Mouse (Mus musculus): ENCODE results near the gene Ugcg. TPM values are rescaled to one million over a fixed set of nuclear protein-coding genes. Genes with fewer than 3 reads are reported as not detected.
"Not testable (repeated sequence)": the region's sequence is repeated elsewhere in the genome, so short reads cannot be mapped to it uniquely, and the experiment has no call there.

Ugcg gene
- total RNA-seq, 2 experiments from 2014 or later, result 10.2 to 10.4 TPM

DNA sequence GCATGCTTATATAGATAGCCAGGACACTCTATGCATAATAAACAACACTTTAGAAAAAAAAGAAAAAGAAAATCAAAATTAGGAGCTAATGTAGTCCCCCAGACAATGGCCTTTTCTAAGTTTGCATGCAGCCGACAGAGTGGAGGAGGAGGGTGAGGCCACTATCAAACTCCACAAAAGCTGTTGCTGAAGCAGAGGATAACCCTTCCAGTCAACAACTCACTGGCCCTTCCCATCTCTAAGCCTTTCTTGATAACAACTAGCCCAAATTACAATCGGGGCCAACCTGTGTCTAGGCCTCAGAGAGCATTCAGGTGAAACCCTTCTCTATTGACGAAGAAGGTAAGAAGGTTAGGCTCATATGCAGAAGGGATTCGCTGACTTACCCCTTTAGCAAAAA lies 56.7 kb downstream of the Ugcg start:
- intact Hi-C loops (cut with DNase I; ENCODE audit: low total_unique reads), result loop anchor here (10.0 kb wide), 1 partner anchor 151 kb away; no protein-coding TSS in a partner anchor
- no peak for DNase-seq

- DNase-seq, result no peak
- intact Hi-C loops (cut with DNase I; ENCODE audit: low total_unique reads), result loop anchor here (10.0 kb wide), 1 partner anchor 153 kb away; no protein-coding TSS in a partner anchor
These were observed 58.5 kb downstream of the Ugcg start for GRCm38 (mm10) chr4:59247545-59247944.

GRCm38 (mm10) chr4:59248035-59248434 lies 59.0 kb downstream of the Ugcg start:
- no peak for DNase-seq
- intact Hi-C loops (cut with DNase I; ENCODE audit: low total_unique reads), result loop anchor here (10.0 kb wide), 1 partner anchor 153 kb away; no protein-coding TSS in a partner anchor

DNA sequence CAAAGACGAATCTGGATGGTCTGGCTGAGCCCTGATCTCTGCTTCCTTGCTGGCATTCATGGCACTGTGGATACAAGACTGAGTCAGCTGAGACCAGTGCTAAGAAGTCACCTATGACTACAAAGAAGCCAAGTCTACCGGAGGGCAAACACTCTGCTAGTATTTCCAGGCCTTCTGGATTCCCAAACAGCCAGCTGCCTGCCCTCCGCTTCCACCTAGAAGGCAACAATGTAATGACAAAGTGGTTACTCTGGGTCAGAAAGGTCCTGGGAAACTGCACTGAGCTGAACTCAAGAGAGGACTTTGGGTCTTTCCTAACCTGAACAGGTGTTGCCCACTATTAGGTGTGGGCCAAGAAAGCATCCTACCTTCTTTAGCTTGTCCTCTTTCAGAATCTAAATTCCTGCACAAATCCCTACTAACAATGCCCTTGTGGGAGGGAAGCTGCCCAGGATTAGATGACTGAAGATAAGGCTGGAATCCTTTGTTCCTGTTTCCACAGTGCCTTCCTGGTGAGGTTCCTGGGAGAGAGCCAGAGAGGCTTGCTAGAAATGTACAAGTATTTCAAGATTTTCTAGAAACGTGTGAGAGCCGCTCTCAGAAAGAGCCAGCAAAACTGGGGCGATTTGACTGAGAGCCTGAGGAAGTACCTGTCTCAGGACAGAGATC lies 63.5 kb downstream of the Ugcg start:
- no peak for DNase-seq
- intact Hi-C loops (cut with DNase I; ENCODE audit: low total_unique reads), result no loop called here

DNA sequence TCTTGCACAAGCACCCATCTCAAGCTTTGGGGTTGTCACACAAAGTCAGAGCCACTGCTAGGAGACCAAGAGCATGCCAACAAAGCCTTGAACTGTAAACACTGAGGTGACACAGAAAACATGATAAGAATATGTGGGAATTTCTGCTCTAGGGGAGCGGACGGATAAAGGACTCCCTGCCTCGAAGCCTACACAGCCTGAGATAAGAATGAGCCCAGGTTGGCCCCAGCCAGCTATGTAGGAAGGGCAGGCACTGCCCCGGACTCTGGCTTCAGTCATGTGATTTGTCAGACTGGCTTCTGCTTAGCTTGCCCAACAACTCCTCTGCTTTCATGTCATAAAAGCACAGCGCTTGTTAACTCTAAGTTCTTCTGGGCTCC lies 64.0 kb downstream of the Ugcg start:
- no peak for DNase-seq
- intact Hi-C loops (cut with DNase I; ENCODE audit: low total_unique reads), result no loop called here

DNA sequence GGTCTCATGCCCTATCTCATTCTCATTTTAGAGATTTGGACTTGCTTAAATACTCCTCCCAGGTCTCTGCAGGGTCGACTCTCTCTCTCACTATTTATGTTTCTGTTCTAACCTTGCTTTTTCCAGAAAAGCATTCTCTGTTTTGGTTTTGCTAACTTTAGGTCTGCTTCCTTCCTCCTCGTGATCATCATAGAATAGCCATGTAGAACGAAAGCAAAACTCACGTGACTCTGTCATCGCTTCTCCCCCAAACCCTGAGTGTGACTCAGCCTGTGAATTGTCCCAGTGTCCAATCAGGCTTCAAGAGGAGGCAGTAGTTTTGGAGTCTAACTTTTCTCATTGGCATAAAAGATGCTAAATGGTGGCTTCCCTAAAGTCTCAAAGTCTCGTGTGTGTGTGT lies 65.3 kb downstream of the Ugcg start:
- no peak for DNase-seq
- intact Hi-C loops (cut with DNase I; ENCODE audit: low total_unique reads), result no loop called here

GRCm38 (mm10) chr4:59255988-59256387 lies 66.9 kb downstream of the Ugcg start:
- DNase-seq, result no peak
- intact Hi-C loops (cut with DNase I; ENCODE audit: low total_unique reads), result no loop called here

- intact Hi-C loops (cut with DNase I; ENCODE audit: low total_unique reads), result no loop called here
- DNase-seq, result no peak
These were observed 68.8 kb downstream of the Ugcg start for GRCm38 (mm10) chr4:59257866-59258265.

DNA sequence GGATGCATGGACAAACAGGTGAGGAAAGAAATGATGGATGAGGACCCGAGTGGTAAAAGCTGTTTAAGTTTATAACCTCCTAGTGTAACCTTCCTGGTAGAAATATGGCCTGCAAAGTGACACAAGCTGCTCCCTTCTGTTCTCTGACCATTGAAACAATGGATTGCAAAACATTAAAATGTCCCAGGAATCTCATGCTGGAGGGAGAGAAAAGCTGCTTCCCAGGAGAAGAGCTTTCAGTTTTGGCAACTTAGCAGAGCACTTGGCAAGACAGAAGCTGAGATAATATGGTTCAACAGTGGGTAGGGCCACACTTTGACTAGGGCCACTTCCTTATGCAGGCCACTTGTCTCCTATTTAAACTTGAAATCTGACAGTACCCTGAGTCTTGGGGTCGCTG lies 69.7 kb downstream of the Ugcg start:
- intact Hi-C loops (cut with DNase I; ENCODE audit: low total_unique reads), result no loop called here
- no peak for DNase-seq

GRCm38 (mm10) chr4:59259806-59260205 lies 70.7 kb downstream of the Ugcg start:
- intact Hi-C loops (cut with DNase I; ENCODE audit: low total_unique reads), result no loop called here
- DNase-seq, result no peak

DNA sequence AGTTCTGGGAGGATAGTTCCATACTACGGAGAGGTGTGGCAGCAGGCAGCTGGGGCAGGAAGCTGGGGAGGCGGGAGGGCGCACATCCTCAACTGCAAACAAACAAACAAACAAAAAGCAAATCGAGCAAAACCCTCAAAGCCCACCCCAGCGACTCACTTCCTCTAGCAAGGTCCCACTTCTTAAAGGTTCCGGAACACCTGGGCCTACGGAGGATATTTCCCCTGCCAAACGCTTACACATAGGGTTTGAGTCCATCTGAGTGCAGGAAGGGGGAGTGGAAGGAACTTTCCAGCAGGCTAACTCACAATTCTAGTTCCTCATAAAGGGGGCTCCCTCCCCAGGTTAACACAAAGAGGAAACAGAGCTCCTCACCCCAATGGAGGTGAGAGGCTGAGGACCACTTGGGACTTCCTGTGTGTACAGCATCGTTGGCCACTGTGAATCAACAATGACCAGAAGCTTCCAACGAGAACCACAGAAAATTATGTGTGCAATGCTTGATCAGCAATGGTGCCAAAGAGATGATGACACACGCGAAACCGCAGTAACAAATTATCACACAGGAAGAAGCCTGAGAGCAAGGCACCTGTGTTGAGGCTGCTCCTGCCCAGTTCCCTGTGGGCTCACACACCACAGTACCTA lies 71.9 kb downstream of the Ugcg start:
- intact Hi-C loops (cut with DNase I; ENCODE audit: low total_unique reads), result no loop called here
- no peak for DNase-seq

GRCm38 (mm10) chr4:59261582-59261981 lies 72.5 kb downstream of the Ugcg start:
- intact Hi-C loops (cut with DNase I; ENCODE audit: low total_unique reads); DNase-seq: not testable (repeated sequence)

GRCm38 (mm10) chr4:59262156-59262555 lies 73.1 kb downstream of the Ugcg start:
- intact Hi-C loops (cut with DNase I; ENCODE audit: low total_unique reads), result no loop called here
- DNase-seq, result no peak

GRCm38 (mm10) chr4:59263418-59263817 lies 74.4 kb downstream of the Ugcg start:
- intact Hi-C loops (cut with DNase I; ENCODE audit: low total_unique reads), result no loop called here
- no peak for DNase-seq

GRCm38 (mm10) chr4:59264611-59265095 lies 75.6 kb downstream of the Ugcg start:
- DNase-seq, result no peak
- intact Hi-C loops (cut with DNase I; ENCODE audit: low total_unique reads), result no loop called here

DNA sequence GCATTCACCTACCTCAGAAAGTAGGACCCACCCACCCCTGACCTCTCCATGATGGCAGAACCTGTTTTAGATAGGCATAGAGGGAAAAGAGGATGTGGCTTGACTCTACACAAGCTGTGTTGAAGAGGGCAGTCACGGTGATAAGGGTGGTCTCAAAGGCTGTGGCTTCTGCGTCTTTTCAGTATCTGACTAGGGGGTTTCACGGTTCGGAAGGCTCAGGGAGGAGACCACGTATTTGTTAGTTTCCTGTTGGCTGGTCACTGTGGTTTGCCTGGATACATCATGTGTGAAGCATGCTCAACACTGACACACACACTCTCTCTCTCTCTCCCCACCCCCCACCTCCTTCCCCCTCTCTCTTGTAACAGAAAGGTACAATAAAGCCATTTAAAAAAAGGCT lies 76.1 kb downstream of the Ugcg start:
- no peak for DNase-seq
- intact Hi-C loops (cut with DNase I; ENCODE audit: low total_unique reads), result no loop called here

GRCm38 (mm10) chr4:59265631-59266030 lies 76.6 kb downstream of the Ugcg start:
- intact Hi-C loops (cut with DNase I; ENCODE audit: low total_unique reads), result no loop called here
- DNase-seq, result no peak
